Mouse (Mus musculus): Measurements from ENCODE around the gene Pkn1.

The Pkn1 gene

GRCm38 (mm10) chr8:83725521-83726102 is 26.6 kb upstream of the Pkn1 start:
- in situ Hi-C loops (cut with MboI, MseI) = loop anchor here (25.0 kb wide), 1 partner anchor 1112 kb away; the partner anchor contains the start of genes Calr, Gadd45gip1 and Rad23a

- in situ Hi-C loops (cut with MboI, MseI) = loop anchor here (25.0 kb wide), 1 partner anchor 1112 kb away; the partner anchor contains the start of genes Calr, Gadd45gip1 and Rad23a
These were observed 25.9 kb upstream of the Pkn1 start for GRCm38 (mm10) chr8:83724697-83725482.

GRCm38 (mm10) chr8:83723447-83724083 is 24.6 kb upstream of the Pkn1 start:
- in situ Hi-C loops (cut with MboI, MseI) = no loop called here

- in situ Hi-C loops (cut with MboI, MseI) = no loop called here
These were observed 23.7 kb upstream of the Pkn1 start for GRCm38 (mm10) chr8:83722631-83723030.

GRCm38 (mm10) chr8:83721405-83722025 is 22.5 kb upstream of the Pkn1 start:
- in situ Hi-C loops (cut with MboI, MseI) = no loop called here

- in situ Hi-C loops (cut with MboI, MseI) = no loop called here
These were observed 20.7 kb upstream of the Pkn1 start for GRCm38 (mm10) chr8:83719693-83720092.

GRCm38 (mm10) chr8:83719048-83719447 is 20.1 kb upstream of the Pkn1 start:
- in situ Hi-C loops (cut with MboI, MseI) = no loop called here

GRCm38 (mm10) chr8:83716563-83716962 is 17.6 kb upstream of the Pkn1 start:
- in situ Hi-C loops (cut with MboI, MseI) = no loop called here

- in situ Hi-C loops (cut with MboI, MseI) = no loop called here
These were observed 16.8 kb upstream of the Pkn1 start for GRCm38 (mm10) chr8:83715771-83716170.

GRCm38 (mm10) chr8:83715031-83715690 is 16.2 kb upstream of the Pkn1 start, which contains the start of gene Ddx39:
TSS of gene Ddx39 (plus strand) at chr8:83715177.
- in situ Hi-C loops (cut with MboI, MseI) = no loop called here

GRCm38 (mm10) chr8:83714676-83715030 is 15.7 kb upstream of the Pkn1 start:
- in situ Hi-C loops (cut with MboI, MseI) = no loop called here

GRCm38 (mm10) chr8:83707554-83707953 is 8.6 kb upstream of the Pkn1 start:
- in situ Hi-C loops (cut with MboI, MseI) = no loop called here

GRCm38 (mm10) chr8:83706411-83706810 is 7.4 kb upstream of the Pkn1 start:
- in situ Hi-C loops (cut with MboI, MseI) = no loop called here

GRCm38 (mm10) chr8:83703426-83703825 is 4.4 kb upstream of the Pkn1 start:
- in situ Hi-C loops (cut with MboI, MseI) = no loop called here

GRCm38 (mm10) chr8:83700423-83701085 is 1.6 kb upstream of the Pkn1 start:
- in situ Hi-C loops (cut with MboI, MseI) = no loop called here

- in situ Hi-C loops (cut with MboI, MseI) = no loop called here
These were observed 587 bp upstream of the Pkn1 start for GRCm38 (mm10) chr8:83699566-83699965.

GRCm38 (mm10) chr8:83698291-83698660 is 703 bp downstream of the Pkn1 start:
- in situ Hi-C loops (cut with MboI, MseI) = no loop called here

GRCm38 (mm10) chr8:83697374-83698220 is 1.4 kb downstream of the Pkn1 start:
- in situ Hi-C loops (cut with MboI, MseI) = no loop called here

GRCm38 (mm10) chr8:83695351-83696106 is 3.5 kb downstream of the Pkn1 start:
- in situ Hi-C loops (cut with MboI, MseI) = no loop called here
